Mouse (Mus musculus) brain, embryonic 14.5 days (tissue): Measurements from ENCODE around the gene Utp20.

Source experiments
- CTCF ChIP-seq: fragments of 200-500 bp; IDR thresholded peaks from 2 replicates; pipeline ENCODE4 v1.5.1; 2012; ENCODE audit warnings: inconsistent platforms, mild to moderate bottlenecking, moderate library complexity, borderline replicate concordance; ENCODE audit not compliant: insufficient read depth, insufficient read length; ENCODE audit errors: extremely low read depth
- POLR2A ChIP-seq: fragments of 200-500 bp; IDR thresholded peaks from 2 replicates; pipeline ENCODE4 v1.6.1; 2012; ENCODE audit warnings: mild to moderate bottlenecking, inconsistent platforms, borderline replicate concordance; ENCODE audit not compliant: poor library complexity, insufficient read depth, insufficient read length, severe bottlenecking; ENCODE audit errors: extremely low read depth

- TF ChIP-seq CTCF (no peak), POLR2A (no peak)
Observed at GRCm38 (mm10) chr10:88717756-88718025, 108.9 kb downstream of the Utp20 start.
